Comparison of ENCODE assay signal across 8 mouse cellular contexts in the genomic region with DNA sequence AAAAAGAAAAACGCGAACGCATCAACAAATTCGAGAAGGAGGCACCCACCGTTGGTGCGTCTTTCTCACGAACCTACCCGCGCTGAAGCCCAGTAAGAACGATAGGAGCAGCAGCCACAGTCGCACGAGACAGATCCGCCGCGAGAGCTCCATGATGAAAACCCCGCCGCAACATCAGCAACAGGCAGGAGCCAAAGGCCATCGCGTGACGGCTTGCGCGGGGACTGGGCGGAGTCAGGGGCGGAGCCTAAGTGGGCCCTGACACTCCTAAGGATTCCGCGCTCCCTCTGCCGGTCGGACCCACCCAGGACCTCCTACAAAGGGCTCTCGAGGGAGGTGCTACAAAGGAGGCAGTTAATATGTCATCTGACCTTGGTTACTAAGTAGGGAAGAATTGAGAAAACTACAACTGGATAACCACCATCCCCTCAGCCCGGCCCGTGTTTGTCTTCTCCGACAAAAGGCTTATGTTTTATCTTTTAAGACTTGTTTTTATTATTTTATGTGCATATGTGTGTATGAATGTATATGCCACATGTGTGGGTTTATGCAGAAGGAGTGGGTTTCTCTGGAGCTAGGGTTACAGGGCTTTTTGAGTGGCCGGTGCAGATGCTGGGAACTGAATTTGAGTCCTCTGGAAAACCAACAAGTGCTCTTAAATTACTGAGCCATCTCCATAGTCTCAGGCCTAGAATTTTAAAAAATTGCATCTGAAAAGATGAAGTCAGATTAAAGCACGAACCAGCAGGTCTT. TPM values are rescaled to one million over a fixed set of nuclear protein-coding genes. Genes with fewer than 3 reads are reported as not detected.
DNase-seq lines count a peak whose midpoint lies in the region; ATAC-seq lines count a peak whose summit lies in the region.

A gene (minus strand): TSS at position 249 of the 753 bp plus-strand sequence.

- H3K4me2 ChIP-seq in lung, embryonic 16.5 days (ENCODE audit: low read depth, low read length): peak within 1 kb of the TSS; percentile 53

- H3K9me3 ChIP-seq in lung, embryonic 16.5 days (ENCODE audit: control insufficient read depth, low read length): no peaks in the 10 kb centered on the region

- H3K4me1 ChIP-seq in lung, embryonic 16.5 days (replicated peaks; ENCODE audit: control insufficient read depth, insufficient read depth, low read length): peaks cover 3% of the 10 kb centered on the region; the same call in 1 of the 2 replicates

- peak; percentile 86 for DNase-seq in MEL-GATA-1-ER (ENCODE audit: extremely low read depth, low read depth)
- peak; percentile 97 for DNase-seq in cerebellum, adult 8-10 months
- peak; percentile 94 for DNase-seq in forelimb bud, embryonic 11.5 days (ENCODE audit: low read depth, low spot score)
- peak; percentile 93 for DNase-seq in layer of hippocampus, adult 9-10 months (ENCODE audit: low spot score)
- peak; percentile 86 for DNase-seq in ovary, postnatal 10 days (ENCODE audit: low spot score)
- DNase-seq in thymus, postnatal 10 days (ENCODE audit: low spot score in 2 of 2): peak; percentile 92 to 97

- peak within 1 kb of the TSS; percentile 57 for H3K9ac ChIP-seq in lung, embryonic 16.5 days (ENCODE audit: low read length)

- no peaks in the 10 kb centered on the region for H3K27me3 ChIP-seq in lung, embryonic 16.5 days (ENCODE audit: control insufficient read depth, insufficient read depth, low read depth, low read length)

- peak within 1 kb of the TSS; percentile 59 for H3K4me3 ChIP-seq in lung, embryonic 16.5 days (ENCODE audit: low read length)

- peaks cover 2% of the 10 kb centered on the region; the same call in 1 of the 2 replicates for H3K36me3 ChIP-seq in lung, embryonic 16.5 days (ENCODE audit: control insufficient read depth, insufficient read depth, low read length)

- 3% methylated on average over 34 of the region's 34 CpGs for WGBS in lung, embryonic 16.5 days

- peak; percentile 96 to 99 for ATAC-seq in hematopoietic stem cell, adult 5-6 weeks (replicated peaks in 1 of 2; ENCODE audit: insufficient read depth in 1 of 2, low FRiP score in 2 of 2, low TSS enrichment in 1 of 2, low read depth in 1 of 2, poor library complexity in 2 of 2, severe bottlenecking in 2 of 2)
- peak; percentile 99 for ATAC-seq in lung, embryonic 16.5 days (ENCODE audit: low read depth)

- peak within 1 kb of the TSS; percentile 54 for H3K27ac ChIP-seq in lung, embryonic 16.5 days (ENCODE audit: low read length)

RNA-seq across cellular contexts. Expression of the gene that starts here (rescaled TPM):
- 13.4 and 15.6 TPM in 2 replicates for total RNA-seq in hematopoietic stem cell, adult 5-6 weeks (2017)
- 89.8 and 90.8 TPM in 2 replicates for polyA plus RNA-seq in lung, embryonic 16.5 days (2015; fragmentation: Nextera tagmentation; extraction: Ambion mirVana)

Comparison
In these comparisons a context has a peak if more than half of its experiments do, and no peak if none do; other contexts are left out.
1. Peak in every context shown above with its lines: DNase-seq, ATAC-seq, H3K4me3 ChIP-seq and H3K27ac ChIP-seq.